Mouse (Mus musculus): ENCODE results near the gene Clstn2.

Clstn2 gene

GRCm38 (mm10) chr9:97590712-97591111 is 442.3 kb downstream of the Clstn2 start:
- DNase-seq (ENCODE audit: low read depth, low spot score) = no peak

- DNase-seq (ENCODE audit: low read depth, low spot score) = no peak
Measured at GRCm38 (mm10) chr9:97570881-97571280, 462.1 kb downstream of the Clstn2 start.

GRCm38 (mm10) chr9:97563121-97563520 is 469.9 kb downstream of the Clstn2 start:
- DNase-seq (ENCODE audit: low read depth, low spot score) = no peak

- DNase-seq (ENCODE audit: low read depth, low spot score) = no peak
Measured at GRCm38 (mm10) chr9:97544359-97544758, 488.6 kb downstream of the Clstn2 start.

- no peak for DNase-seq (ENCODE audit: low read depth, low spot score)
Measured at GRCm38 (mm10) chr9:97541419-97541818, 491.6 kb downstream of the Clstn2 start.

GRCm38 (mm10) chr9:97538075-97538779 is 494.8 kb downstream of the Clstn2 start:
- no peak for DNase-seq (ENCODE audit: low read depth, low spot score)

- DNase-seq (ENCODE audit: low read depth, low spot score) = no peak
Measured at GRCm38 (mm10) chr9:97534196-97534595, 498.8 kb downstream of the Clstn2 start.

GRCm38 (mm10) chr9:97533306-97533705 is 499.7 kb downstream of the Clstn2 start:
- DNase-seq (ENCODE audit: low read depth, low spot score) = no peak

GRCm38 (mm10) chr9:97532536-97532935 is 500.4 kb downstream of the Clstn2 start:
- DNase-seq (ENCODE audit: low read depth, low spot score) = no peak

- DNase-seq (ENCODE audit: low read depth, low spot score) = no peak
Measured at GRCm38 (mm10) chr9:97527926-97528325, 505.1 kb downstream of the Clstn2 start.

- no peak for DNase-seq (ENCODE audit: low read depth, low spot score)
Measured at GRCm38 (mm10) chr9:97527276-97527675, 505.7 kb downstream of the Clstn2 start.

- no peak for DNase-seq (ENCODE audit: low read depth, low spot score)
Measured at GRCm38 (mm10) chr9:97525563-97525962, 507.4 kb downstream of the Clstn2 start.

- DNase-seq (ENCODE audit: low read depth, low spot score) = no peak
Measured at GRCm38 (mm10) chr9:97524861-97525260, 508.1 kb downstream of the Clstn2 start.

- no peak for DNase-seq (ENCODE audit: low read depth, low spot score)
Measured at GRCm38 (mm10) chr9:97520771-97521170, 512.2 kb downstream of the Clstn2 start.

- DNase-seq (ENCODE audit: low read depth, low spot score) = no peak
Measured at GRCm38 (mm10) chr9:97517006-97517405, 516.0 kb downstream of the Clstn2 start.

- no peak for DNase-seq (ENCODE audit: low read depth, low spot score)
Measured at GRCm38 (mm10) chr9:97514639-97515038, 518.3 kb downstream of the Clstn2 start.

- no peak for DNase-seq (ENCODE audit: low read depth, low spot score)
Measured at GRCm38 (mm10) chr9:97512282-97512850, 520.6 kb downstream of the Clstn2 start.

- no peak for DNase-seq (ENCODE audit: low read depth, low spot score)
Measured at GRCm38 (mm10) chr9:97501416-97501815, 531.6 kb downstream of the Clstn2 start.

- no peak for DNase-seq (ENCODE audit: low read depth, low spot score)
Measured at GRCm38 (mm10) chr9:97495056-97495455, 537.9 kb downstream of the Clstn2 start.

GRCm38 (mm10) chr9:97491626-97492025 is 541.4 kb downstream of the Clstn2 start:
- no peak for DNase-seq (ENCODE audit: low read depth, low spot score)

- no peak for DNase-seq (ENCODE audit: low read depth, low spot score)
Measured at GRCm38 (mm10) chr9:97490591-97491176, 542.3 kb downstream of the Clstn2 start.

GRCm38 (mm10) chr9:97486826-97487225 is 546.2 kb downstream of the Clstn2 start:
- no peak for DNase-seq (ENCODE audit: low read depth, low spot score)

GRCm38 (mm10) chr9:97481187-97481586 is 551.8 kb downstream of the Clstn2 start:
- DNase-seq (ENCODE audit: low read depth, low spot score) = no peak
